Mouse (Mus musculus) liver, postnatal 0 days (tissue): ENCODE data around the gene Krt16.

Experiments used
- CTCF ChIP-seq: sonication (generic); IDR thresholded peaks from 2 replicates; pipeline ENCODE4 v1.5.1; 2016; ENCODE audit warnings: antibody characterized with exemption, low read depth
- EP300 ChIP-seq: IDR thresholded peaks from 2 replicates; pipeline ENCODE4 v1.6.1; 2016; ENCODE audit warnings: antibody characterized with exemption, low read depth, mild to moderate bottlenecking

- TF ChIP-seq CTCF = no peak
- no peak for TF ChIP-seq EP300
These were observed 6.8 kb upstream of the Krt16 start for GRCm38 (mm10) chr11:100255514-100255913.
